Mouse (Mus musculus) midbrain, embryonic 12.5 days (tissue): ENCODE measurements around the gene Creld2. TPM values are rescaled to one million over a fixed set of nuclear protein-coding genes. Genes with fewer than 3 reads are reported as not detected.

Experiments used
- ATAC-seq: fragments of 200-750 bp; cut with Nextera tagmentation; 2 replicates; pipeline ENCODE4 v1.8.0; 2017; ENCODE audit warnings: low read depth, moderate TSS enrichment, moderate library complexity; ENCODE audit not compliant: low FRiP score
- H3K27ac ChIP-seq: fragments of 300-500 bp; sonication (generic); replicated peaks from 2 replicates; pipeline ENCODE4 v1.5.1; 2016; ENCODE audit warnings: mild to moderate bottlenecking
- H3K27me3 ChIP-seq: fragments of 300-500 bp; sonication (generic); 2 replicates; pipeline ENCODE4 v1.6.1; 2016; ENCODE audit warnings: mild to moderate bottlenecking
- H3K36me3 ChIP-seq: fragments of 300-500 bp; sonication (generic); 2 replicates; pipeline ENCODE4 v1.6.1; 2016
- H3K4me1 ChIP-seq: fragments of 300-500 bp; sonication (generic); 2 replicates; pipeline ENCODE4 v1.6.1; 2016
- H3K4me2 ChIP-seq: fragments of 300-500 bp; sonication (generic); replicated peaks from 2 replicates; pipeline ENCODE4 v1.6.1; 2016; ENCODE audit warnings: mild to moderate bottlenecking, moderate library complexity
- H3K4me3 ChIP-seq: fragments of 300-500 bp; sonication (generic); 2 replicates; pipeline ENCODE4 v1.5.1; 2016; ENCODE audit warnings: mild to moderate bottlenecking
- H3K9ac ChIP-seq: fragments of 300-500 bp; sonication (generic); replicated peaks from 2 replicates; pipeline ENCODE4 v1.6.1; 2016; ENCODE audit warnings: mild to moderate bottlenecking, moderate library complexity
- H3K9me3 ChIP-seq: fragments of 300-500 bp; sonication (generic); 2 replicates; pipeline ENCODE4 v1.6.1; 2016; ENCODE audit warnings: mild to moderate bottlenecking
- WGBS: fragments of 180-500 bp; shearing (Covaris S2); methylation state at CpG from one replicate; pipeline ENCODE4 v1.1.7; 2016; 5-methylcytosine and 5-hydroxymethylcytosine counted together
- polyA plus RNA-seq: library from polyadenylated mRNA; unstranded; fragments of >200 nt; fragmentation: Nextera tagmentation; extraction: Ambion mirVana; gene quantifications from 2 replicates; pipeline ENCODE4 v1.2.1, GENCODE M21; 2016

Gene Creld2
- polyA plus RNA-seq, 1 experiment from 2014 or later = 58.8 TPM

DNA sequence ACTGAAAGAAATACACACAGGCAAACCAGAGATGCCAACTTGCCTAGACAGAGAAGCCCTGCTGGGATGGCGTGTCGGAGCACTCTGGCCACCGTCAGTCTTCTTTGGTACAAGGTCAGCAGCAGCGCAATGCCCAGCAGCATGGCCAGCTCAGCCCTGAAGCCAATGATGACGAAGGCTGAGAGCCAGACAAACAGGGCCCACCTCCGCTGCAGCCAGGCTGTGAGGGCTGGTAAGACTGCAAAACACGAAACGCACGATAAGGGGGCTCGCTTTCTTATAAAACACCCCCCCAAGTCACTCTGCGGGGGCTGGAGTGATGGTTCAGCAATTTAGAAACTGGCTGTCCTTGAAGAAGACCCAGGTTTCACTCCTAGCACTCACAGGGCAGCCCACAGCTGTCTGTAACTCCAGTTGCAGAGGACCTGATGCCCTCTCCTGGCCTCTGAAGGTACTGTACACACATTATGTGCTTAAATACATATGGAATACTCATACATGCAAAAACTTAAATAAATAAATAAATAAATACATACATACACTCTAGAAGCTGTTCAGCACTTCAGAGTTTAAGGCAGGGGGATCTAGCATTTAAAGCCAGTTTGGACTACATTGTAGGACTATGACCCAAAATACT is 4.9 kb upstream of the Creld2 start:
- no peak overlapping the region for H3K4me2 ChIP-seq
- no peak overlapping the region for H3K27ac ChIP-seq
- no peak overlapping the region for H3K4me3 ChIP-seq
- H3K9ac ChIP-seq = no peak overlapping the region
- H3K36me3 ChIP-seq = peaks cover 49% of the 10 kb centered on the region
- peaks cover 8% of the 10 kb centered on the region for H3K4me1 ChIP-seq
- H3K9me3 ChIP-seq = no peaks in the 10 kb centered on the region
- no peaks in the 10 kb centered on the region for H3K27me3 ChIP-seq
- ATAC-seq = no peak
- WGBS = 96% methylated on average over 11 of the region's 11 CpGs

- Histone ChIP-seq H3K9ac (no peak overlapping the region), H3K36me3 (peaks cover 46% of the 10 kb centered on the region), H3K9me3 (no peaks in the 10 kb centered on the region), H3K27me3 (no peaks in the 10 kb centered on the region), H3K4me1 (peaks cover 12% of the 10 kb centered on the region), H3K4me3 (no peak overlapping the region), H3K4me2 (no peak overlapping the region), H3K27ac (no peak overlapping the region)
- 96% methylated on average over 6 of the region's 6 CpGs for WGBS
- no peak for ATAC-seq
Observed at GRCm38 (mm10) chr15:88815196-88815700, 4.2 kb upstream of the Creld2 start.

DNA sequence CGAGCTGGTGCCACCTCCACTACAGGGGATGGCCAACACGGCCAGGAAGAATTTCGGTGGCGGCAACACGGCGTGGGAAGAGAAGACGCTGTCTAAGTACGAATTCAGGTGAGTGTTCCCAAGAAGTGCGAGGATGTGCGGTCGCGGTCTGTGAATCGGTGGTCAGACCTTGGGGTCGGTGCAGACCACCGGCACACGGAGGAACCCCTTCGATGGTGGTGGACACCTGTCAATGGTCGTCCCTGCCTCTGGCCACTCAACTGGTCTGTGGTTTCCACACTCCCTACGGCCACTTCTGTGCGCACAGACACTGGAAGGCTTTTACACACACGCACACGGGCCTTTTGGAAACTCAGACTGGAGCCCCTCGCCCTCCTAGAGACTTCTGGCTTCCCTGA is 459 bp downstream of the Creld2 start:
- H3K9ac ChIP-seq = peak overlapping the region; percentile 87

GRCm38 (mm10) chr15:88821403-88821802 is 2.0 kb downstream of the Creld2 start:
- Histone ChIP-seq H3K4me3 (no peak overlapping the region), H3K27ac (no peak overlapping the region), H3K4me2 (no peak overlapping the region), H3K36me3 (peaks cover 47% of the 10 kb centered on the region), H3K9me3 (no peaks in the 10 kb centered on the region), H3K4me1 (peaks cover 23% of the 10 kb centered on the region), H3K9ac (peak overlapping the region; percentile 87; the same call in 1 of the 2 replicates), H3K27me3 (no peaks in the 10 kb centered on the region)
- WGBS = 90% methylated on average over 7 of the region's 7 CpGs
- ATAC-seq = no peak

More for the DNA sequence above, 459 bp downstream of the Creld2 start:
- Histone ChIP-seq H3K9me3 (no peaks in the 10 kb centered on the region), H3K4me1 (peaks cover 23% of the 10 kb centered on the region), H3K27ac (peak overlapping the region; percentile 58; the same call in 1 of the 2 replicates), H3K4me3 (peak overlapping the region; percentile 92), H3K4me2 (peak overlapping the region; percentile 90), H3K36me3 (peaks cover 44% of the 10 kb centered on the region), H3K27me3 (no peaks in the 10 kb centered on the region)
- peak; percentile 0; the same call in 1 of the 2 replicates for ATAC-seq
- 2% methylated on average over 23 of the region's 23 CpGs for WGBS

DNA sequence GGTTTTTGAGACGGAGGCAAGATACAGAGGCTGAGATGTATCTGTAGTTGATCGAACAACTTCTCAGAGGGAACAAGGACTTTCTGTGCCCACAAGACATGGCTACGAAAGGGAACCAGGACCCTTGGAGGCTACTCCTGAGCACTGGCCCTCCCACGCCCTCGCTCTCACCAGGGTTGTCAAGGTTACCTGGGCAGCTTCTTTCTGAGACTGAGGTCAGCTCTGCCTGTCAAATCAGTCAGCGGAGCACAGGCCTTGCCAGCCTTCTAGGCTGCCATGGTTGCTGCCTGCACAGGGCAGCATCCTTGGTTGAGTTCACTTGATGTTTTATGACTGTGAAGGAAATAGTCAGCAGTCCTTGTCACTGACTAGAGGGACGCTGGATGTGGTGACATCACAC is 3.1 kb downstream of the Creld2 start:
- H3K36me3 ChIP-seq = peaks cover 53% of the 10 kb centered on the region
- 94% methylated on average over 7 of the region's 7 CpGs for WGBS

DNA sequence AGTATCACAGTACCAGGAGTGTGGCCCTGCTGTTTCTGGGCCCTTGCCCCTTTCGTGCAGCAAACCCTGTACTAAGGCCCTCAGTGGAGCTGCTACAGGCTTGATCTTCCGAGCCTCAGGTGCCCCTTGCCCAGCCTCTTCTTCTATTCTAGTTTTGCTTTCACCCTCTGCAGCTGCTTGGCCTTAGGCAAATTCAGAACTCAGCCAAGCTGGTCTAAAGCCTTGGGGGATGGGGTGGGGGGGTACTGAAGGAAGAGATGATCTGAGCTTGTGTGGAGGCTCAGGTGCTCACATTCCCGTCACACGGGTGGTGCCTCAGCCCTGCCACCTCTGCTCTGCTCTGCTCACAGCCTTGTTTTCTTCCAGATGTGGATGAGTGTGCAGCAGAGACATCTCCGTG is 3.9 kb downstream of the Creld2 start:
- Histone ChIP-seq H3K4me2 (no peak overlapping the region), H3K9me3 (no peaks in the 10 kb centered on the region), H3K36me3 (peaks cover 53% of the 10 kb centered on the region), H3K4me1 (peaks cover 18% of the 10 kb centered on the region), H3K4me3 (no peak overlapping the region), H3K27me3 (no peaks in the 10 kb centered on the region), H3K9ac (no peak overlapping the region), H3K27ac (no peak overlapping the region)
- 92% methylated on average over 5 of the region's 5 CpGs for WGBS
- no peak for ATAC-seq

More for the DNA sequence above, 3.1 kb downstream of the Creld2 start:
- no peak for ATAC-seq
- H3K9ac ChIP-seq = no peak overlapping the region
- H3K4me1 ChIP-seq = peaks cover 23% of the 10 kb centered on the region
- H3K9me3 ChIP-seq = no peaks in the 10 kb centered on the region
- no peaks in the 10 kb centered on the region for H3K27me3 ChIP-seq
- no peak overlapping the region for H3K4me3 ChIP-seq
- no peak overlapping the region for H3K4me2 ChIP-seq
- H3K27ac ChIP-seq = no peak overlapping the region

GRCm38 (mm10) chr15:88827466-88827865 is 8.0 kb downstream of the Creld2 start:
- H3K27me3 ChIP-seq = no peaks in the 10 kb centered on the region
- H3K9me3 ChIP-seq = no peaks in the 10 kb centered on the region
- no peak overlapping the region for H3K4me2 ChIP-seq
- no peak overlapping the region for H3K4me3 ChIP-seq
- 89% methylated on average over 6 of the region's 6 CpGs for WGBS
- H3K36me3 ChIP-seq = peaks cover 45% of the 10 kb centered on the region
- no peaks in the 10 kb centered on the region for H3K4me1 ChIP-seq
- no peak overlapping the region for H3K9ac ChIP-seq
- ATAC-seq = no peak
- H3K27ac ChIP-seq = no peak overlapping the region

DNA sequence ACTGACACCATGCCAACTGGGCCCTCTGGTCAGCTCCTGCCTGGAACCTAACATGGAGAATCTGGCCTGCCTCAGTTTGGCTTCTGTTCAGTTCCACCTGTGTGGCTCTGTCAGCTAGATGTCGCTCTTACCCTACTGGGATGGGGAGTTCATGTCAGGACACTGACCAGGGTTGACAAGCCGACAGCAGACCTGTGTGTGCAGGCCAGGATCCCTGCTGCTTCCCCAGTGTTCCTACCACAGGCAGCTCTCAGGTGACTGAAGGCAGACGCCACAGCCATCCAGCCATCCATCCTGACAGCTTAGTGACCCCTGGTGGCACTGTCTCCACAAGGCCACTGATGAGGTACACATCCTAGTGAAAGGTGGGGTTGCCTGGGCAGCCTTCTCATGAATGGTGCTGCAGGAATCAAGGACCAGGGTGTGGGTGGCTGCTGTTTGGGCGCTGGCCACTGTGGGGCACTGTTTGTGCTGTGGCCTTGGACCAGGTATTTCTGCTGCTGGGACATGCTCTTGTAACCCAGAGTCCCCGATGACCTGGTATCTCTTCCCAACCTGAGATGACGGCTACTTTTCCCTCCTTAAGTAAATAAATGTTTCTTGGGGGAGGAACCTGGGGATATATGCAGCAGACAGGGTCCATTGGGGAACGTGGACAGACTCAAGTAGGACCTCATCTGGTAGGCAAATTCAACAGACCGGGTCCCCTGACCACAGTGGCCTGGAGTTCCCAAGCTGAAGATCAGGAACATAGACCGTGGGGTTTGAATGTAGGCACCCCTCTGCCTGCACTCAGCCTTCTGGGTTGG is 8.7 kb downstream of the Creld2 start:
- 27% methylated on average over 9 of the region's 9 CpGs for WGBS
- Histone ChIP-seq H3K9me3 (no peaks in the 10 kb centered on the region), H3K27ac (no peak overlapping the region), H3K4me1 (no peaks in the 10 kb centered on the region), H3K27me3 (no peaks in the 10 kb centered on the region; the same call in 1 of the 2 replicates), H3K4me2 (no peak overlapping the region), H3K4me3 (no peak overlapping the region), H3K9ac (no peak overlapping the region), H3K36me3 (peaks cover 38% of the 10 kb centered on the region)
- peak; percentile 59 for ATAC-seq

- H3K4me3 ChIP-seq = no peak overlapping the region
- 57% methylated on average over 17 of the region's 17 CpGs for WGBS
- H3K4me2 ChIP-seq = no peak overlapping the region
- peaks cover 29% of the 10 kb centered on the region for H3K36me3 ChIP-seq
- H3K27ac ChIP-seq = no peak overlapping the region
- no peaks in the 10 kb centered on the region for H3K9me3 ChIP-seq
- peak; percentile 82 for ATAC-seq
- H3K4me1 ChIP-seq = no peaks in the 10 kb centered on the region
- H3K9ac ChIP-seq = no peak overlapping the region
- H3K27me3 ChIP-seq = no peaks in the 10 kb centered on the region; the same call in 1 of the 2 replicates
Observed at GRCm38 (mm10) chr15:88828800-88829705, 9.6 kb downstream of the Creld2 start.

DNA sequence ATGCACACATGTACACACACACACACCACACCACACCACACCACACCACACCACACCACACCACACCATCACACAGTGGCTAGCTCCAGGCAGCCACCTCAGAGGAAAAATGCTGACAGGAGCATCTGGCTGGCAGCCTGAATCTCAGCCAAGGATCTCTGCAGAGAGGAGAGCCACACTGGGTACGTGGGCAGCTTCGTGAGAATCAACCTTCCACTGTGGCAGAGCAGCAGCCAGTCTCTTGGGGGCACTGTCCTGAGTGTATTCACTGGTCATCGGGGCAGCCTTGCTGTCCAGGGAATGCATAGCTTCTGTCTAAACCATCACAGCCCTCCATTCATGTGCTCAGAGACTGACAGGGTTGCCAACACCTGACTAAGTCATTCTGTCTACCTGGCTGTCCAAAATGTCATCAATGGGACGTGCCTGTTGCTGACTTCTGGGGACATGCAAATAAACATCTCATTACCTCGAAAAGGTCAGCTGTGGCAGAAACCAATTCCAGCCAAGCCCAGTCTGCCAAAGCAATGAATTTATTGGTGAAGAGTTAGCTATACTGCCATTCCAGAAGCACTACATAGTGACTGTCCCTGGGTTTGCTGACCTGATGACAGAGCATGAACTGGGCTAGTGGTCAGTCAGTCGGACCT is 10.5 kb downstream of the Creld2 start:
- no peaks in the 10 kb centered on the region; the same call in 1 of the 2 replicates for H3K27me3 ChIP-seq
- WGBS = 83% methylated on average over 6 of the region's 6 CpGs
- peaks cover 21% of the 10 kb centered on the region for H3K36me3 ChIP-seq
- H3K27ac ChIP-seq = no peak overlapping the region
- H3K4me3 ChIP-seq = no peak overlapping the region
- H3K9me3 ChIP-seq = no peaks in the 10 kb centered on the region
- no peak for ATAC-seq
- H3K4me1 ChIP-seq = no peaks in the 10 kb centered on the region
- no peak overlapping the region for H3K4me2 ChIP-seq
- H3K9ac ChIP-seq = no peak overlapping the region

DNA sequence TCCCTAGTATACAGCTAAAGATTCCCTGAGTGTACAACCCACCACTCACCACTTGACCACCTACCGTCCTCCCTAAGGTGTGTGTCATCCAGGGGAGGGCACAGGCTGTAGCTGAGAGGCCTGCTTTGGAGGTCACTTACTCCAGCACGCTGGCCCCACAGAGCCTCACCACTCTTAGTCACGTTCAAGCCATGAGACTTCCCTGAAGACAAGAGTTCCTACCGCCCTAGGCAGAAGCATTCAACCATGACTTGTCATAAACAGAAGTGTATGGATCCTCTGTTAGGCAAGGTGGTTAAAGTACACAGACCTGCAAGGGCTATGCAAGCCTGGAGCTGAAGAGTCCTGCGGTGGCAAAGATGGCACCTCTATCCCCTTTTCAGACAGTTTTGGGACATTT is 11.2 kb downstream of the Creld2 start:
- H3K9ac ChIP-seq = no peak overlapping the region
- no peak for ATAC-seq
- H3K27me3 ChIP-seq = no peaks in the 10 kb centered on the region; the same call in 1 of the 2 replicates
- H3K4me2 ChIP-seq = no peak overlapping the region
- H3K4me3 ChIP-seq = no peak overlapping the region
- peaks cover 13% of the 10 kb centered on the region for H3K36me3 ChIP-seq
- H3K4me1 ChIP-seq = no peaks in the 10 kb centered on the region
- H3K27ac ChIP-seq = no peak overlapping the region
- H3K9me3 ChIP-seq = no peaks in the 10 kb centered on the region
- 83% methylated on average over 5 of the region's 5 CpGs for WGBS
